Mouse (Mus musculus) neural tube, embryonic 11.5 days (tissue): Measurements from ENCODE around the gene Msn. TPM values are rescaled to one million over a fixed set of nuclear protein-coding genes. Genes with fewer than 3 reads are reported as not detected.
"Not testable (repeated sequence)": the region's sequence is repeated elsewhere in the genome, so short reads cannot be mapped to it uniquely, and the experiment has no call there.

Experiments
- ATAC-seq: fragments of 200-750 bp; cut with Nextera tagmentation; 2 replicates; pipeline ENCODE4 v1.8.0; 2017; ENCODE audit warnings: moderate number of reproducible peaks, mild to moderate bottlenecking, moderate TSS enrichment, moderate library complexity; ENCODE audit not compliant: insufficient read depth, low FRiP score, low TSS enrichment
- DNase-seq: peaks from one replicate; pipeline ENCODE4 v3.0.0-alpha.2; 2015; ENCODE audit warnings: low spot score
- H3K27ac ChIP-seq: fragments of 300-500 bp; sonication (generic); 2 replicates; pipeline ENCODE4 v1.5.1; 2014; ENCODE audit warnings: low read depth, mild to moderate bottlenecking, low read length
- H3K27me3 ChIP-seq: fragments of 300-500 bp; sonication (generic); 2 replicates; pipeline ENCODE4 v1.6.1; 2014; ENCODE audit warnings: mild to moderate bottlenecking, low read length, mixed read lengths; ENCODE audit not compliant: control insufficient read depth, insufficient read depth
- H3K36me3 ChIP-seq: fragments of 300-500 bp; sonication (generic); 2 replicates; pipeline ENCODE4 v1.6.1; 2014; ENCODE audit warnings: mild to moderate bottlenecking, low read length, moderate library complexity, mixed read lengths; ENCODE audit not compliant: control insufficient read depth, insufficient read depth
- H3K4me1 ChIP-seq: fragments of 300-500 bp; sonication (generic); 2 replicates; pipeline ENCODE4 v1.6.1; 2014; ENCODE audit warnings: low read length, mixed read lengths; ENCODE audit not compliant: control insufficient read depth, insufficient read depth
- H3K4me2 ChIP-seq: fragments of 300-500 bp; sonication (generic); 2 replicates; pipeline ENCODE4 v1.6.1; 2014; ENCODE audit warnings: low read depth, mild to moderate bottlenecking, moderate library complexity
- H3K4me3 ChIP-seq: fragments of 300-500 bp; sonication (generic); 2 replicates; pipeline ENCODE4 v1.5.1; 2014; ENCODE audit warnings: low read depth, low read length
- H3K9ac ChIP-seq: fragments of 300-500 bp; sonication (generic); 2 replicates; pipeline ENCODE4 v1.6.1; 2014; ENCODE audit warnings: mild to moderate bottlenecking, low read length
- H3K9me3 ChIP-seq: fragments of 300-500 bp; sonication (generic); 2 replicates; pipeline ENCODE4 v1.6.1; 2016; ENCODE audit warnings: low read length; ENCODE audit not compliant: control insufficient read depth
- WGBS: fragments of 180-500 bp; shearing (Covaris S2); extraction: QIAGEN DNeasy Blood & Tissue Kit; methylation state at CpG from one replicate; pipeline ENCODE4 v1.1.7; 2014; 5-methylcytosine and 5-hydroxymethylcytosine counted together
- polyA plus RNA-seq: library from polyadenylated mRNA; unstranded; fragments of >200 nt; fragmentation: Nextera tagmentation; extraction: Ambion mirVana; gene quantifications from 2 replicates; pipeline ENCODE4 v1.2.1, GENCODE M21; 2014

Msn gene
- polyA plus RNA-seq, 1 experiment from 2014 or later: 121 TPM

- Histone ChIP-seq H3K4me2 (no peak overlapping the region), H3K4me3 (no peak overlapping the region), H3K27me3 (no peaks in the 10 kb centered on the region), H3K36me3 (no peaks in the 10 kb centered on the region), H3K9ac (no peak overlapping the region), H3K4me1 (no peaks in the 10 kb centered on the region), H3K9me3 (no peaks in the 10 kb centered on the region), H3K27ac (no peak overlapping the region)
- no peak for ATAC-seq
- 79% methylated on average over 2 of the region's 2 CpGs for WGBS
- DNase-seq: no peak
These were observed 76.0 kb downstream of the Msn start for GRCm38 (mm10) chrX:96171645-96172388.

DNA sequence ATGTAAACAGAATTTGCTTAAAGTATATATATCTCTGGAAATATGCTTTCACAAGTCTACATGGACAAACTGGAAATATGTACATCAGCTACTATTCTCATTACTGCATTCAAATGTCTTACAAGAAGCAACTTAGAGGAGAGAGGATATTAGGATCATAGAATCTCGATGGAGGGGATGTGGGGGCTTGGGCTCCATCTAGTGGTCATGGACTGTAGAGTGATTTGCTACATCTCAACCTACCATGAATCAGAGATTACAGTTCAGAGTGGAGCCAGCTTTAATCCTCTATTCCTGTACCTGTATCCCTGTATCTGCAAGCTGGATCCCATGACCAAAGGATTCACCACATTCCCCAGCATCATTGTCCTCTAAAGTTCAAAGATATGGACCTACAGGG lies 82.6 kb downstream of the Msn start:
- no peaks in the 10 kb centered on the region for H3K9me3 ChIP-seq
- no peak overlapping the region for H3K9ac ChIP-seq
- H3K36me3 ChIP-seq: no peaks in the 10 kb centered on the region
- peak; percentile 26 for DNase-seq
- ATAC-seq: no peak
- no peaks in the 10 kb centered on the region for H3K27me3 ChIP-seq
- no peaks in the 10 kb centered on the region for H3K4me1 ChIP-seq
- no peak overlapping the region for H3K27ac ChIP-seq
- no peak overlapping the region for H3K4me2 ChIP-seq
- no peak overlapping the region for H3K4me3 ChIP-seq
- WGBS: 7% methylated on average over 1 of the region's 1 CpGs

DNA sequence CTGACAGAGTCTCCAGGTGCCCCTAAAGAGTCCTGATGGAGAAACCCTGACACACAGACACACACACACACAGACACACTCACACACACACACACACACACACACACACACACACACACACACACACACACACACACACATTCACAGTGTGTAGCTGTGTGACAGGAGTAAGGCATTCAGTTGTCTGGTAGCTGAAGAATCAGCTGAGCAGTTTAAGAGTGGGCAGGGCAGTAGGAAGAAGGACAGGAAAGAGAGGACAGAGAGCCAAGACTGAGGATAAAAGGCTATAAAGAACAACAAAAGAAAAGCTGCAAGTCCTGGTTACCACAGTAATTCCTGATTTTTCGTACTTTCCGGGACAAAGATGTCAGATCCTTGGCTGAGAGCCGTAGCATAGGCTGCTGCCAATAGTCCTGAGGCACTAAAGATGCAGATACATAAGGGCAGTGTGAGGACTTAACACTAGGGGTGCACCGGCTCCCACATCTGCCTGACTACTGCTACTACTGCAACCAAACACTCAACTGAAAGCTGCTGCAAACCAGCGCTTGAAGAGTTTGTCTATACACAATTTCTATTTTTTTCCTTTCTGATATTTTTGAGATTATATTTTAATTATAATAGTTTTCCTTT lies 88.4 kb downstream of the Msn start:
- H3K4me2 ChIP-seq: no peak overlapping the region
- DNase-seq: no peak
- no peak for ATAC-seq
- no peak overlapping the region for H3K9ac ChIP-seq
- H3K9me3 ChIP-seq: no peaks in the 10 kb centered on the region
- no peaks in the 10 kb centered on the region for H3K27me3 ChIP-seq
- no peak overlapping the region for H3K4me3 ChIP-seq
- no peaks in the 10 kb centered on the region for H3K36me3 ChIP-seq
- H3K4me1 ChIP-seq: no peaks in the 10 kb centered on the region
- H3K27ac ChIP-seq: no peak overlapping the region
- 74% methylated on average over 5 of the region's 5 CpGs for WGBS

- H3K4me2 ChIP-seq, H3K9me3 ChIP-seq, H3K4me1 ChIP-seq, H3K36me3 ChIP-seq, H3K9ac ChIP-seq, H3K4me3 ChIP-seq, DNase-seq, ATAC-seq, H3K27me3 ChIP-seq, H3K27ac ChIP-seq: not testable (repeated sequence)
- WGBS: 81% methylated on average over 3 of the region's 3 CpGs
These were observed 109.3 kb downstream of the Msn start for GRCm38 (mm10) chrX:96205143-96205542.

- no peaks in the 10 kb centered on the region for H3K27me3 ChIP-seq
- no peak overlapping the region for H3K27ac ChIP-seq
- no peak overlapping the region for H3K9ac ChIP-seq
- H3K9me3 ChIP-seq: no peaks in the 10 kb centered on the region
- 55% methylated on average over 1 of the region's 1 CpGs for WGBS
- no peak overlapping the region for H3K4me3 ChIP-seq
- no peaks in the 10 kb centered on the region for H3K4me1 ChIP-seq
- DNase-seq (no peak), ATAC-seq (no peak)
- no peaks in the 10 kb centered on the region for H3K36me3 ChIP-seq
- no peak overlapping the region for H3K4me2 ChIP-seq
These were observed 111.0 kb downstream of the Msn start for GRCm38 (mm10) chrX:96206872-96207271.

GRCm38 (mm10) chrX:96218088-96218487 lies 122.2 kb downstream of the Msn start:
- Histone ChIP-seq H3K27me3 (no peaks in the 10 kb centered on the region), H3K4me3 (no peak overlapping the region), H3K9ac (no peak overlapping the region), H3K9me3 (no peaks in the 10 kb centered on the region), H3K36me3 (no peaks in the 10 kb centered on the region), H3K27ac (no peak overlapping the region), H3K4me2 (no peak overlapping the region), H3K4me1 (no peaks in the 10 kb centered on the region)
- 59% methylated on average over 1 of the region's 1 CpGs for WGBS
- no peak for ATAC-seq
- DNase-seq: no peak

Other genes with a start within 250 kb of the Msn start
- gene Las1l, start 139.1 kb upstream of the Msn start, polyA plus RNA-seq: 46.2 and 50.3 TPM in 2 replicates
- not detected in 2 replicates for gene Vsig4, start 197.4 kb downstream of the Msn start, polyA plus RNA-seq